Mouse (Mus musculus) adrenal gland, adult 18-20 months (tissue): ENCODE data around the gene Ppp1r14a. TPM values are rescaled to one million over a fixed set of nuclear protein-coding genes. Genes with fewer than 3 reads are reported as not detected.
A peak's percentile ranks its signal among the peaks of the same experiment; 100 is the strongest.

Experiments used
- DNase-seq, 2 experiments: peaks; one replicate each; pipeline ENCODE4 v3.0.0; 2021 to 2022; ENCODE audit warnings: low spot score in 2 of 2
- total RNA-seq, 2 experiments: library from RNA; stranded (reverse); gene quantifications; 1 replicate in 1 of 2; 2 replicates in 1 of 2; pipeline ENCODE4 v1.2.3; 2021

Ppp1r14a gene
- total RNA-seq, 2 experiments from 2014 or later: 4.8 TPM

DNA sequence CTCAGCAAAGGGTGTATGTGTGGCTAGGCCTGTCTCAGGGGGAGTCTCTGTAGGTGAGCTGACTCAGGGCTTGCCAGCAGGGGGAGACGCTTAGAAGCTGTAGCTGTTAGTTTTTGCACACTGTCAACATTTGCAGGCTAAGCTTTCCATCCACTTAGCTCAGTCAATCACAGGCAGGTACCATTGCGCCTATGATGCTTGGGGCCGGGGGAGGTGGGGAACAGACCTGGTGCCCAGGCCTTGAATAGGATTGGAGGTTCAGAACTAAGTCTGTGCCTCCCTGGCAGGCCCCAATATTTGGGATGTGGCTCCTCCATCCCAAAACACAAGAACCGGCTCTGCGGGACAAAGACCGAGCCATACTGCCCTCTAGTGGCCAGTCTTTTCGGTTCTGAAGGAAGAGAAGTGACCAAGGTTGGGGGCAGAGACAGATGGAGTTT lies 12.0 kb downstream of the Ppp1r14a start:
- peak; percentile 58 to 65 for DNase-seq

- DNase-seq: no peak
These were observed 13.5 kb downstream of the Ppp1r14a start for GRCm38 (mm10) chr7:29302641-29303040.

DNA sequence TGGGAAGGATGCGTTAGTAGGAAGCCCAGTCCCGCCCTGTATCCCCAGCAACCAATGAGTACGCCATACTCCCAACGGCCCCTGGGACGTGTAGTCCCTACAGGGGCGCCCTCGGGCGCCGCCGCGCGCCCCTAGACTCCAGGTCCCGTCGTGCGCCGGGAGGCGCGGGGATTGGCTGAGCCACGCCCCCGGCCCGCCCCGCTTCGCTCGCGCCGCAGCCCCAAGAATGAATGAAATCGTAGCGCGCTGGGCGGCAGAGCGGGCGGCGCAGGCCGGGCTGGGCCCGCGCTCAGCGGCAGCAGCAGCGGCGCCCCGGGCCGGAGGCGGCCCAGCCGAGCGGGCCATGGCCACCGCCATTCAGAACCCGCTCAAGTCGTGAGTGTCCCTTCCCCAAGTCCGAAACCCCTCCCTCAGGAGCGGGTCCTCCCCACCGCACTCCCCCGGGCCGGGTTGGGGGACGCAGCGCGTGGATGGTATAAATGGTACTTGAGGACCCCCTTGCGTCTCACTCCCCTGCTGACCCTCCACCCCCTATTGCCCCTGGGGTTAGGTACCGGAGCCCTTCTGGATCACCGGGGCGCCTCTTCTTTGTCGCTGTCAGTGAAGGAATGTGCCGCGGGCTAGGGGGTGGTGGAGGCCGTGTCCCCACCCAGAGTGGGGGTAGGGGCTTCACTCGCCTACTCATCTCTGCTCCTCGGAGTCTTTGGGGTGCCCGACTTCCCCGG lies 14.8 kb downstream of the Ppp1r14a start, which contains the start of gene Dpf1:
Dpf1 (plus strand) TSS at position 214 of the 725 bp plus-strand sequence.
- peak; percentile 56 to 62 for DNase-seq

DNA sequence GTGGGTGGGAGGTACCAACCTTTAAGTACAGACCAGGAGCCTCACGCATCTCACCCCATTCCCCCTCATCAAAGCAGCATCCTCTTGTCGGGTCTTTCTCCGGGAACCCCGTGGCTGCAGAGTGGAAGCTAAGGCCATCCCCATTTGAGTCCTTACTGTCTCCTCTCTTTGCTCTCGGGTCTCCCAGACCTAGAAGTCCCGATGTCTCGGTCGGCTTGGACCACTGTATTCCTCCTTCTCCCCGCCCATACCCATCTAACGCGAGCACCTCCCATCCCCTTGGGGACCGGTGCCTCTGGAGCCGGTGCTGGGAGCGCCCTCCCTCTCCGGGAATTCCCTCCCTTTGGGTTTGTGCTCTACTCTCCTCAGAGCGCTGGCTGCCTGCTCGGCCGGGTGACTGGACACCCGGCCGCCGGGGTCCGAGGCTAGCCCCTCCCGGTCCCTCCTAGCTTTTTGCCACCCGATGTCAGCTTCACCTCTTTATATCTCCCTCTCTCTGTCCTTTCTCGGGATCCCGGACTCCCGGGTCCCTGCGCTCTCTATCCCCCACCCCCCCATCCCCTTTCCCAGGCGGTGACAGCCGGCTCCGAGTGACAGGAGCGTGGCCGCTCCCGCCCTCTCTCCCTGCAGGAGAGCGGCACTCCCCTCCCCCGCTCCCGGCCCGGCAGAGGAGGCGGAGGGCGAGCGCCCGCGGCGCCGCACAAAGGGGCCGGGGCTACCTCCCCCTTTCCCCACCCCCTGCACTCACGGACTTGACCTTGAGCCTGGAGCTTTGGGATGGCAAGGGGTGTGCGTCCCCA lies 15.6 kb downstream of the Ppp1r14a start:
- DNase-seq: no peak

DNA sequence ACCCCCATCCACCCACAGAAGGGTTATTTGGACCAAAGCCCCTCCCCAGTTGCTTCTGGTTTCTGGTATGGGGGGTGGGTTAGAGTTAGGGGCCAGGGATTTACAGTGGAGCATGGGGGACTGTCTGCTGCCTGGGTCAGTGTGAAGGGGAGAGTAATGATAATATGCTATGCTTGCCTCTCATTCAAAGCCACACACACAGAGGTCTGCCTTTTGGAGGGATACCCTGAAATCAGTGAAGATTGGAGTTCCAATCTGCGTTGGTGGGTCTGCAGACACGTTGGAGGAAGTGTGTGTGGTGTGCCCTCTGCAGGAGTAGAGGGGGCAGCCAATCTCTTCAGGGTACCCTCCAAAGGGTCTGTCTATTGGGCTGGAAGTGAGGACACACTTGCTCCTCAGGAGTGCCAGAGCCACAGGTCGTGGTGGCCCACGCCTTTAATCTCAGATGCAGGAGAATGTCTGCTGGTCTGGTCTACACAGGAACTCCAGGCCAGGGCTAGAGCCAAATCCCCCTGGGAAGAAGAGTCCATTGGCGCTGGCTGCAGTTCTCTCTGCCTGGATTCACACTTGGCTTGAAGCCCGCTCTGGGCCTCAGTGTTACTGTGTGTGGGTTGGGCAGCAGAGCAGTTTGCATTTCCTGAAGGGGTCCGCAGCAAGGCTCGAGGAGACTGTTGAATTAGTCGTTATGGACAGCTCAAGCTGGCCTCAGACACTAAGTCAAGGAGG lies 16.3 kb downstream of the Ppp1r14a start:
- DNase-seq: no peak

DNA sequence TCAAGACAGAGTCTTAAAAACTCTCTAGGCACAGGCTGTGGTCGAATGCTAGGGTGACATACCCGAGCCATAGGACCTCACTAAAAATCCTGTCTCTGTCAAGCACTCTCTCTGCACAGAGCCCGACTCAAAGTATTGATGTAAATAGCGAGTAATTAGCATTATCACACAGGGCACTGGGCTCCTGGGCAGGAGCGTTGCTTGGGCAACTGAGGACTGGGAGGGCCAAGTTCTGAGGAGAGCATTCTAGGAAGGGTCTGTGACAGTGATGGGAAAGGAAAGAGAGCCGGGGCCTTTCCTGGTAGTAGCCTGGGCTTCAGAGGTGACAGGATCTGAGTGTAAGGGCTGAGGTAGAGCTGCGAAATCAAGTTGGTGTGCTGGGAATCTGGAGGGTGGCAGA lies 17.0 kb downstream of the Ppp1r14a start:
- no peak for DNase-seq

DNA sequence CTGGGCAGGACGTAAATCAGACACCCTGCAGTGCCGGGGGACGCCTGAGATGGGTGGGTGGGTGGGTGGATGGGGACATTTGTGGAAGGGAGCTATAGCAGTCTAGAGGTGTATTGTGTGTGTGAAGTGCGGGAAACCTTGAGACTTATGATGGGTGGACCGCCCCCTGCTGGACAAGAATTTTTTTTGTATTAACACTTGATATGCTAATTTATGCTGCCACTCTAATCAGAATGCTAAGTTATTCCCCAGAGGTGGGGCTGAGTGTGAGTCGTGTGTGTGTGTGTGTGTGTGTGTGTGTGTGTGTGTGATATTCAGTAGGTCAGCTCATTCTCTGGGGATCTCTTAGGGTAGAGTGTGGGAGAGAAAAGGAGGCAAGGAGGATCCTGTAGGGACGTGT lies 17.5 kb downstream of the Ppp1r14a start:
- DNase-seq: no peak

DNA sequence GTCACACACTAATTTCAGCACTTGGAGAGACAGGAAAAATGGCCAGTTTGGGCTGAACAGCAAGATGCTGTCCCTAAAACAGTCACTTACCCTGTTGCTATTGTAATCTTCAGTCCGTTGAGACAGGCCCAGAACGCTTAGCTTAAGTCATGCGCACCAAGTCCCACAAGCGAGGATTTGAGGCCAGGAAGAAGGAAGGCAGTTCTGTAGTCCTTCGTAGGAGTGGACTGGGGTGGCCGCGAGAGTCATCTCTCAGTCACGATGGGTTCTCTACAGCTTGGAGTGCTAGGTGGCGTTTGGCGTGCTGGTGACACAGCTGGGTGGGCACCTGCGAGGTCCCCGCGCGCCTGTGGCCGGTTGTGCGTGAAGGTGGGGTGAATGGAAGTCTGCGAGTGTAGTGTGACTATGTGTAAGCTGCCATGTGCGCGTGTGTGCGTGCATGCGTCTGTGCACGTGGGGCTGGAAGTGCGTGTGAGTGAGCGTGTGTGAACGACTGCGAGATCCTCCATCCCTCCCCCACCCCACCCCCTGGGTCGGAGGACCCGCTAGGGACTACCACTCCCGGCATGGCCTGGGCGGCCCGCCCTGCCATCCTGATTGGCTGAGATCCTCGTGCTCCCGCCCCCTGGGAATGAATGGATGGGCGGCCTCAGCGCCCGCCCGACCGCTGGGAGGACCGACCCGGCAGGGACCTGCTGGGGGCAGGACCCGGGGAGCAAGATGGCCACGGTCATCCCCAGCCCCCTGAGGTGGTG lies 18.4 kb downstream of the Ppp1r14a start:
- DNase-seq: peak; percentile 84 to 86

DNA sequence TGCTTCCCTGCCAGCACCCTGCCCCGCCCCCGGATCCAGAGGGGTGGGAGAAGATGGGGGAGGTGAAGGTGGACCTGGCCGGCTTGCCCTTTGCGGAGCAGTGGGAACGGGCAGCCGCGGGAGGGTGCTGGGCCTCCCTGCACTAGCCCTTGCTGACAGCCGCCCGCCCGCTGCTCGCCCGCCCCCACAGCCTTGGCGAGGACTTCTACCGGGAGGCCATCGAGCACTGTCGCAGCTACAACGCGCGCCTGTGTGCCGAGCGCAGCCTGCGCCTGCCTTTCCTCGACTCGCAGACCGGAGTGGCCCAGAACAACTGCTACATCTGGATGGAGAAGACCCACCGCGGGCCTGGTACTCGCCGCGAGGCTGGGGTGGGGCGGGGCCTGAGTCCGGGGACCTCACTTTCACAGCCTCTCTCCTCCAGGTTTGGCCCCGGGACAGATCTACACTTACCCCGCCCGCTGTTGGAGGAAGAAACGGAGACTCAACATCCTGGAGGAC lies 20.2 kb downstream of the Ppp1r14a start:
- peak; percentile 45 to 50 for DNase-seq

- DNase-seq: no peak
These were observed 20.6 kb downstream of the Ppp1r14a start for GRCm38 (mm10) chr7:29309749-29310148.

- no peak for DNase-seq
These were observed 23.9 kb downstream of the Ppp1r14a start for GRCm38 (mm10) chr7:29313051-29313450.

DNA sequence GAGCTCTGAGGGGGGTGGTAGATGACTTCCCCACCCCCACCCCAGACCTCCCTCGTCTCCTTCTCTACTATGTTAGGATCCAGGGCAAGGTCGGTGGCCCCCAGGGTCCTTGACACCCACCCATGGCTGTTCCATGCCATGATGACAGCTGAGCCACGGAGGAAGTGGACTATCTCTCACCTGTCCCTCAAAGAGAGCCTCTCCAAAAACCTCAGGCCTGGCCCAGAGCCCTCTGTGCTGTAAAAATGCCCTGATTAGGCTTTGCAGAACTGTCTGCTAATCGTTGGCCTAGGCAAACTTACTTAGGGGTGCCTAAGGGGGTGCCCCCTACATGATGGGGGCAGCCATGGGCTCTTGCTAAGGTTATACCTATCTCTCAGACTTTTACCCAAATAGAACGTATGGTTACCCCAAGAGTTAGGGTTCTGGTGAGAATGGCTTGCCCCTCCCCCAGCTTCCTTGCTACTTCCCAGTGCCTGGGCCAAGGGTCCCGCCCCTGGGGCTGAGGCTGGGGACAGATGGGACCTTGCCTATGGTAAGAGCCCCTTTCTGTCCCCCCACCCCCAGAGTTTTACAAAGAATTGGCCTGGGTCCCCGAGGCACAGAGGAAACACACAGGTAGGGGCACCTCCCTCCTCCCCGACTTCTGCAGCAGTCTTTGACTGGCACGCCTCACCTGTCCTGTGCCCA lies 24.6 kb downstream of the Ppp1r14a start:
- DNase-seq: no peak

DNA sequence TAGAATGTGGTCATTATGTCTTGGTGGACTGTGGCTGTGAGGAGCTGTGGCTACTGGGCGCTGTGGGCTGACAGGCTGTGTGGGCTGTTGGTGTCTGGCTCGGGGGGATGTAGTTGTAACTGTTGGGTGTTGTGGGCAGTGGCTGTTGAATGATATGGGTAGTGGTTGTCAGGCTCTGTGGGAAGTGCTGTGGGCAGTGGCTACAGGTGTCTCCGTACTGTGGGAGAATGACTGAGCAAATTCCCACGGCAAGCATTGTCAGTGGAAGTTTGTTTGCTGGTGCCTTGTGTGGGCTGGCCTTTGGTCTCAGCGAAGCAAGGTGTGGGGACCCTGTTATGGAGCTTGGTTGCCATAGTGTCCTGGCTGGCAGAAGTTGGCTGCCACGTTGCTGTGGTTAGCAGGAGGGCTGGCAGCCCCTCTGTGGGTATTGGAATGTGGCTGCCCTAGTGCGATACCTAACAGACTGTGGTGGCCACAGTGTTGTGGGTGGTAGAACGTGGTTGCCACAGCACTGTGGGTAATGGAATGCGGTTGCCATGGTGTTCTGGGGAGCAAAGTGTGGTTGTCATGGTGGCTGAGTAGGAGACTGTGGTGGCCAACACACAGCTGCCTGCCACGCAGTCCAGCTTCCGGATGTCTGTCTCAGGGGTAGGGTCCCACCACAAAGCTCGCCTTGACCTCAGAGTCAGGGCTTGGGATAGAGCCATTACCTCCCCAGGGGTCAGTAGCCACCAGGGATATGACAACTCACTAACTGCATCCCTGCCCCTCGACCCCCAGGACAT lies 25.9 kb downstream of the Ppp1r14a start:
- DNase-seq: no peak

GRCm38 (mm10) chr7:29316137-29316734 lies 27.1 kb downstream of the Ppp1r14a start:
- DNase-seq: no peak

DNA sequence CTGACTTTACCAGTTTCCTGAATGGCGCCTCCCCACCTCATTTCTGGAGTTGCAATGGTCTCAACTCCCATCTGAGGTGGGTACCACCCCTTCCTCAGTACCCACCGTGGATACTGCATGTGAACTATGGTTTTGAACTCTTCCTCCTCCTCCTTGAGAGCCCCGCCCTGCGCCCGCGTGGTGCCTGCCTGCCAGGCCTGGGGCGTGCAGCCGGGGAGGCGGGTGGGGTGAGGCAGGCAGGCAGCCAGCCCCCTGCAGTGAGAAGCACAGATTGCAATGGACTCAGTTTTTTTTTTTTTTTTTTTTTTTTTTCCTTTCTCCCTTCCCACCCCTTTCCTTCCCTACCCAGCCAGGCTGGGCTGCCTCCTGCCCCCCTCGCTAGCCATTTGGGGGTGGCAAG lies 27.9 kb downstream of the Ppp1r14a start:
- DNase-seq: no peak

DNA sequence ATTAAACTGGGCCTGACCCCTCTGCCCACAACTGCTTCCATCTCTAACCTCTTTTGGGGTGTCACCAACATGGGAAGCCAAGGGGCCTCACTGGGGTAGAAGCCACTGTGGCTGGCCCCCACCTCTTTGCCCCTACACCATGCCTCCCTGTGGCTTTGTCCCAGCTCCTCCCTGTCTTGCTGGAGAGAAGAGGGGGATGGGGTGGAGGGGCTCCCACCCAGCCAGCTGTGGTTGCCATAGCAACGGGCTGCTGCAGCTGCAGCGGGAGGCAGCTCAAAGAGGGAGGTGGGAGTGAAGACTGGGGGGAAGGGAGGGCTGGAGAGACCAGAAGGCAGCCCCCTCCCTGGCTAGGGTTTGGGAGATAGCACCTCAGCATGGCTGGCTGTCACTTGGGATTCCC lies 28.4 kb downstream of the Ppp1r14a start:
- DNase-seq: no peak

- no peak for DNase-seq
These were observed 29.2 kb downstream of the Ppp1r14a start for GRCm38 (mm10) chr7:29318115-29318911.
